8 mouse cellular contexts compared by ENCODE assay signal in the genomic region with DNA sequence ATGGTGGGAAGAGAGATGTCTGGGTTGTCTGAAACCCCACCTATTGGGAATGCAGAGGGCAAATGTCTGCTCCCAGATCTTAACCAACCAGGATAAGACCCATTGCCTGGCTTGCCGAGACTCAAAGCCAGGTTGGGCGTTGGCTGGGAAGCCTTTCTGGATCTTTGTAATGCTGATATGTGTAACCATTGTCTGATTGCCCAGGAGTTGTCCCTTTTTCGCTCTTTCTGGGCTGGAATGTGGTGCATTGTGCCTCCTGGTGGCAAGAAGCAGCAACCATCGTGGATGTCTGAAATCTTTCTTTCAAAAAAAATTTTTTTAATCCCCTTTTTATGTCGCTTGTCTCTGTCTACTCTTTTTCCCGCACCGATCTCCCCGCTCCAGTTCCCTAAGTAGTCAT. TPM values are rescaled to one million over a fixed set of nuclear protein-coding genes. Genes with fewer than 3 reads are reported as not detected.
DNase-seq lines count a peak whose midpoint lies in the region; ATAC-seq and TF ChIP-seq lines count a peak whose summit lies in the region.

No protein-coding gene starts in this region.

- peaks cover 11% of the 10 kb centered on the region for H3K4me1 ChIP-seq in heart, adult 2 months (ENCODE audit: control insufficient read depth, insufficient read depth, low read length)
- no peaks in the 10 kb centered on the region for H3K4me1 ChIP-seq in liver, embryonic 11.5 days (replicated peaks; ENCODE audit: control insufficient read depth, insufficient read depth, low read length)
- H3K4me1 ChIP-seq in midbrain, postnatal 0 days (ENCODE audit: insufficient read depth, low read length), result peaks cover 2% of the 10 kb centered on the region; the same call in 1 of the 2 replicates

- no peak overlapping the region for H3K4me3 ChIP-seq in C2C12 (ENCODE audit: insufficient read depth, poor library complexity, severe bottlenecking)
- peak overlapping the region; percentile 57; the same call in 1 of the 2 replicates for H3K4me3 ChIP-seq in heart, adult 2 months
- H3K4me3 ChIP-seq in liver, embryonic 11.5 days (ENCODE audit: low read depth, low read length), result peak overlapping the region; percentile 41; the same call in 1 of the 2 replicates
- H3K4me3 ChIP-seq in midbrain, postnatal 0 days (ENCODE audit: low read depth, low read length), result no peak overlapping the region

- no peaks in the 10 kb centered on the region for H3K27me3 ChIP-seq in C2C12 (ENCODE audit: control insufficient read depth, insufficient read depth, insufficient read length)
- H3K27me3 ChIP-seq in heart, adult 2 months (ENCODE audit: control insufficient read depth, insufficient read depth, low read length), result no peaks in the 10 kb centered on the region
- no peaks in the 10 kb centered on the region for H3K27me3 ChIP-seq in liver, embryonic 11.5 days (replicated peaks; ENCODE audit: control insufficient read depth, insufficient read depth, low read length)
- no peaks in the 10 kb centered on the region for H3K27me3 ChIP-seq in midbrain, postnatal 0 days (ENCODE audit: insufficient read depth, low read length)

- DNase-seq in embryo, embryonic 11 days, result peak; percentile 76
- DNase-seq in heart, adult 2 months, result peak; percentile 60 to 67
- DNase-seq in kidney, adult 18-20 months, result peak; percentile 53
- no peak for DNase-seq in liver, embryonic 11.5 days (ENCODE audit: low spot score)
- DNase-seq in midbrain, postnatal 0 days (ENCODE audit: low spot score), result peak; percentile 66
- DNase-seq in urinary bladder, postnatal 36 days (ENCODE audit: low spot score in 2 of 2), result peak; percentile 44 to 61

- no peaks in the 10 kb centered on the region for H3K36me3 ChIP-seq in C2C12 (ENCODE audit: control insufficient read depth, insufficient read depth)
- H3K36me3 ChIP-seq in heart, adult 2 months (ENCODE audit: control insufficient read depth, insufficient read depth, low read length), result no peaks in the 10 kb centered on the region
- H3K36me3 ChIP-seq in liver, embryonic 11.5 days (ENCODE audit: control insufficient read depth, insufficient read depth, low read length), result no peaks in the 10 kb centered on the region
- H3K36me3 ChIP-seq in midbrain, postnatal 0 days (ENCODE audit: insufficient read depth, low read length), result no peaks in the 10 kb centered on the region

- H3K79me2 ChIP-seq in C2C12 (ENCODE audit: control insufficient read depth, insufficient read depth), result no peaks in the 10 kb centered on the region
- no peaks in the 10 kb centered on the region for H3K79me2 ChIP-seq in heart, adult 2 months (replicated peaks; ENCODE audit: control insufficient read depth, insufficient read depth, low read length)

- no peaks in the 10 kb centered on the region for H3K9me3 ChIP-seq in liver, embryonic 11.5 days (ENCODE audit: control insufficient read depth, low read length)
- H3K9me3 ChIP-seq in midbrain, postnatal 0 days (ENCODE audit: low read length), result no peaks in the 10 kb centered on the region

- no peaks in the 10 kb centered on the region for H3K79me3 ChIP-seq in C2C12 (ENCODE audit: low read depth)

- no peak overlapping the region for H3ac ChIP-seq in C2C12 (ENCODE audit: control insufficient read depth, insufficient read length, low read depth)

- TF ChIP-seq POLR2A in heart, adult 2 months (IDR thresholded peaks at IDR 0.05; ENCODE audit: insufficient read depth, low read depth, low read length), result no peak

- H3K9ac ChIP-seq in heart, adult 2 months (ENCODE audit: low read depth, low read length), result no peak overlapping the region
- no peak overlapping the region for H3K9ac ChIP-seq in liver, embryonic 11.5 days (ENCODE audit: low read depth, low read length)
- no peak overlapping the region for H3K9ac ChIP-seq in midbrain, postnatal 0 days (replicated peaks; ENCODE audit: low read length, poor library complexity, severe bottlenecking)

- H3K4me2 ChIP-seq in liver, embryonic 11.5 days, result peak overlapping the region; percentile 60
- H3K4me2 ChIP-seq in midbrain, postnatal 0 days (ENCODE audit: low read depth, low read length, poor library complexity, severe bottlenecking), result no peak overlapping the region; the same call in 1 of the 2 replicates

- intact Hi-C loops in heart, adult 2 months (cut with DNase I), result loop anchor here (1.0 to 10.0 kb wide), 5 partner anchors 66 to 799 kb away; a partner anchor contains a TSS

- peak; percentile 29 for ATAC-seq in activated CD4-positive, CD25-positive, alpha-beta regulatory T cell, adult 4 months
- ATAC-seq in liver, embryonic 11.5 days (replicated peaks; ENCODE audit: low FRiP score), result no peak
- ATAC-seq in midbrain, postnatal 0 days (ENCODE audit: low FRiP score), result no peak

- H3K27ac ChIP-seq in heart, adult 2 months, result peak overlapping the region; percentile 81
- no peak overlapping the region for H3K27ac ChIP-seq in liver, embryonic 11.5 days (ENCODE audit: low read depth, low read length)
- no peak overlapping the region for H3K27ac ChIP-seq in midbrain, postnatal 0 days (ENCODE audit: low read depth, low read length)

- peak; percentile 73; the same call in 1 of the 2 replicates for TF ChIP-seq EP300 in heart, adult 2 months (IDR thresholded peaks at IDR 0.05; ENCODE audit: insufficient read depth, low read depth, low read length)

- TF ChIP-seq CTCF in C2C12 (IDR thresholded peaks at IDR 0.05; ENCODE audit: control insufficient read depth, insufficient read depth, insufficient read length), result peak; percentile 30
- TF ChIP-seq CTCF in heart, adult 2 months (IDR thresholded peaks at IDR 0.05), result peak; percentile 92
- TF ChIP-seq CTCF in midbrain, postnatal 0 days (IDR thresholded peaks at IDR 0.05), result peak; percentile 88

- WGBS in heart, adult 2 months, result 7% methylated on average over 8 of the region's 8 CpGs
- 9% methylated on average over 8 of the region's 8 CpGs for WGBS in liver, embryonic 11.5 days
- WGBS in midbrain, postnatal 0 days, result 8% methylated on average over 8 of the region's 8 CpGs

TF ChIP-seq in C2C12, 6 proteins besides CTCF, POLR2A, EP300 and RAD21:
- TF ChIP-seq MAX (IDR thresholded peaks at IDR 0.05) (no peak), CEBPB (IDR thresholded peaks at IDR 0.05; ENCODE audit: low read depth) (no peak), MYOD1 (IDR thresholded peaks at IDR 0.05; ENCODE audit: control insufficient read depth, insufficient read length, low read depth) (no peak), USF1 (IDR thresholded peaks at IDR 0.05; ENCODE audit: low read depth) (no peak), MYOG (IDR thresholded peaks at IDR 0.05; ENCODE audit: control insufficient read depth, extremely low read depth, insufficient read length) (no peak), FOSL1 (IDR thresholded peaks at IDR 0.05; ENCODE audit: insufficient read depth, low read length, poor library complexity, severe bottlenecking) (no peak)

RNA-seq across cellular contexts. Expression of a gene that starts 54.6 kb away (rescaled TPM):
- 7.9 TPM for polyA plus RNA-seq in C2C12 (2012; fragmentation: generic; extraction: Trizol)
- polyA plus RNA-seq in activated CD4-positive, CD25-positive, alpha-beta regulatory T cell, adult 4 months (2017; shearing (Covaris generic)), result 10 to 100 TPM in 1 of 2 experiments, 1 to 10 TPM in 1; 9.9 to 11.3 TPM
- 1 to 10 TPM; 4.9 to 6.1 TPM for total RNA-seq in heart, adult 2 months (2021)
- polyA plus RNA-seq in heart, adult 2 months (2012; rRNA removed), result 3.5 and 5.9 TPM in 2 replicates
- 11.7 and 12.3 TPM in 2 replicates for polyA plus RNA-seq in liver, embryonic 11.5 days (2014; fragmentation: Nextera tagmentation; extraction: Ambion mirVana)
- total RNA-seq in midbrain, postnatal 0 days (2014; rRNA removed), result 17.7 and 18.5 TPM in 2 replicates
- polyA plus RNA-seq in midbrain, postnatal 0 days (2015; fragmentation: Nextera tagmentation; extraction: Ambion mirVana), result 12.0 and 14.8 TPM in 2 replicates

Comparison
In these comparisons a context has a peak if more than half of its experiments do, and no peak if none do; other contexts are left out.
1. H3K4me3 ChIP-seq: peak in heart, adult 2 months (single experiment) and liver, embryonic 11.5 days (single experiment); none in C2C12 (single experiment) and midbrain, postnatal 0 days (single experiment).
2. CTCF ChIP-seq: peak in every context shown above with its lines; median percentile 92 in heart, adult 2 months; 88 in midbrain, postnatal 0 days; 30 in C2C12.